Mouse (Mus musculus) granulocyte monocyte progenitor cell, adult 5-6 weeks (primary cell): Measurements from ENCODE around the gene Ctnnbip1. TPM values are rescaled to one million over a fixed set of nuclear protein-coding genes. Genes with fewer than 3 reads are reported as not detected.

Experiments
- ATAC-seq: replicated peaks from 2 replicates; pipeline ENCODE4 v1.8.0; 2016; ENCODE audit warnings: mild to moderate bottlenecking, moderate TSS enrichment, inconsistent platforms; ENCODE audit not compliant: poor library complexity, severe bottlenecking
- total RNA-seq, 2 experiments: library from RNA; stranded (forward) in 1 of 2; stranded (reverse) in 1 of 2; fragments of 200-712, 200-1000 nt in 1 of 2; fragments of >200 nt in 1 of 2; fragmentation: Nextera tagmentation in 1 of 2; gene quantifications; 2 replicates each; pipeline ENCODE4 v1.2.3; 2014 to 2017

Ctnnbip1 gene
- total RNA-seq, 2 experiments from 2014 or later: 3.5 to 4.6 TPM

DNA sequence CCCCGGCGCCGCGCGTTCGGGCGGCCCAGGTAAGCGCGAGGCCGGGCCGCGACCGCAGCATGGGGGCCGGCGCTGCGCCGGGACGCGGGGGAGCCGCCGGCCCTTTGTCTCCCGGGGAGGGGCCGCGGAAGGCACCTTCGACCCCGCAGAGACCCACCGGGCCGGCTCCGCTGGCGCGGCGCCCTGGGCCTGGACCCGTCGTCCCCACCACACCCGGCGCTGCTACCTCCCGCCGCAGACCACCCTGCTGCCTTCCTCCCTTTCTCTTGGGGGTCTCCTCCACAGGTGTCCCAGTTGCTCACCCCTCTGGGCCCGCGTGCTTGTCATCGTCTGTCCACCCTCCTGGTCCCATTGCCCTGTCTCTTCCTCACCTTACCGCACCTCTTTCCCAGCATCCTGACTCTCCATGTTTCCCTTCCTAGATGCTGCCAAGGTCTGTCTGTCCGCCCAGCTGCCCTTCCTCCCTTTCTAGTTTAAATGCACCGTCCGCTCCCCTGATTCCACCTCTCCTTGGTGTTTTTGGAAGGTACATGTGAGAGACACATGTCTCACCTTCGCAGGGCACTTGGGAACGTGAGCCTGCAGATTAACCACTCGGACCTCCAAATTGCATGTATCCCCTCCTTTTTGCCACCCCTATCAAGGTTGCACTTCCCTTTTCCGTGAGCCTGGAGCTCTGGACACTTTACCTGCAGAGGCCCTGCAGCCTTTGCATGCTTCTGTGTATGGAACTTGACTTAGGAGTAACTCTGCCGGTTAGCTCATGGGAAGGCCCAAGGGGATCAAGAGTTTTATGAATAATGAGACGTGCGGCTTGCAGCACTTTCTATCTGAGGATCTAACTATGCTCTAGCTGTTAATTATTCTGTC is 550 bp downstream of the Ctnnbip1 start:
- ATAC-seq: no peak

GRCm38 (mm10) chr4:149521258-149521657 is 3.2 kb downstream of the Ctnnbip1 start:
- ATAC-seq: no peak

GRCm38 (mm10) chr4:149523961-149524360 is 5.9 kb downstream of the Ctnnbip1 start:
- no peak for ATAC-seq

DNA sequence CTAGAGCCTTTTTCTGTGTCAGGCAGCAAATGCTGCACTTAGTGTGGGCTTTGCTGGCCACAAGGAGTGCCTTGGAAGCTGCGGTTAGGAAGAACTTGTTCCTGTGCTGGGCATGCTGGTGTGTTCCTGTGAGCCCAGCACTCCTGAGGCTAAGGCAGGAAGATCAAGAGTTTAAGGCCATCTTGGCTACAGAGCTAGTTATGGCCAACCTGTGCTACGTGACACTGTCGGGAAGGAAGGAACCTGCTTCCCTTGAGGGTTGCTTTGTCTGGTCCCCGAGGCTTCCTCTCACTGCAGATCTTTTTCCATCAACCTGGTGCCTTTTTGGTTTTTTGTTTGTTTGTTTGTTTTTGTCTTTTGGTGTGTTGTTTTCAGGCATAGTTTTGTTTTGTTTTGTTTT is 7.1 kb downstream of the Ctnnbip1 start:
- ATAC-seq: no peak

DNA sequence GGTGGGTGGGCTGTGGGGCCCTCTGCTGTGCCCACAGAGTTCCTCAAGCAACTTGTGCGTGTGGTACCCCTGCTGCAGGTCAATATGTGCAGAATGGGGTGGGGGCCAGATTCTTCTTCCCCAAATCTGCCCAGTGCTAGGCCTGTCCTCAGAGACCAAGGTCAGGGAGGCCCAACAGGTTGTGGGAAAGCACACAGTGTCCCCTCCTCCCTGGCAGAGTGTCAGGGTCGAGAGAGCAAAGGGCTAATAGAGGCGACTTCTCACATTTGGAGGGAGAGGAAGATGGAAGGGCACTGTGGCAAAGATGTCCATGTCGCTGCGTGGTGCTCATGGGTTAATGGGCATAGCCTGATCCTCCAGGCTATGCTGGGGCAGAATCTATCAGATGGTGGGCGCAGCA is 7.8 kb downstream of the Ctnnbip1 start:
- ATAC-seq: no peak

- ATAC-seq: no peak
Measured at GRCm38 (mm10) chr4:149526330-149526729, 8.3 kb downstream of the Ctnnbip1 start.

DNA sequence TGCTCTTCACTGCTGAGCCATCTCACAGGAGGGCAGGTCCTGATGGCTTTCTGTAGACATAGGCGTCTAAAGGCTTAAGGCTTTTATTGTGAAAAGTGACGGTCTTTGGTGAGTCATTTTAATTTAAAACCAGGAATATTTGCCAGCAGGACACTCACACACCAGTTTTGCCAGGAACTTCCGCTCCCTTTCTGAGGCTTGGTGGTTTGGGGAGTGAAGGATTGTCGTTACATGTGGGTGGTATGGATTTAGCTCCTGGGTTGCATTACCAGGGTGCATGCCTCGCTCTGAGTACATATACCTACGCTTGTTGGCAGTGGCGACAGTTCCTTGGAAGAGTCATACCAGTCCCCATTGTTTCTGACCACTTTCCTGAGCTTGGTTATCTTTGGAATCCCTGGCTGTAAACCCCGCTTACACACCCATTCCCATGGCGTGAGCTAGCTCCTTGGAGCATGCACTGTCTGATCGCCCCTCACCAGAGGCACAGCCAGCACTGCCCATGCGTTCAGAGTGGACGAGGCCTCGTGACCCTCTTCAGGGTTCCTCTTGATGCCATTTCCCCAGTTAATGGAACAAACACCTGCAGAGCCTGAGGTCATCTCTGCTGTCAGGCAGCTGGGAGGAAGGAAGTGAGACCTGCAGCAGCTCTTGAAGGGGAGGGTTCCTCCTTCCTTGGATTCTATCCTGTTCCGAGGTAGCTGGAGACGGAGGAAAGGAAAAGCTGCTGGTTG is 9.8 kb downstream of the Ctnnbip1 start:
- ATAC-seq: no peak

DNA sequence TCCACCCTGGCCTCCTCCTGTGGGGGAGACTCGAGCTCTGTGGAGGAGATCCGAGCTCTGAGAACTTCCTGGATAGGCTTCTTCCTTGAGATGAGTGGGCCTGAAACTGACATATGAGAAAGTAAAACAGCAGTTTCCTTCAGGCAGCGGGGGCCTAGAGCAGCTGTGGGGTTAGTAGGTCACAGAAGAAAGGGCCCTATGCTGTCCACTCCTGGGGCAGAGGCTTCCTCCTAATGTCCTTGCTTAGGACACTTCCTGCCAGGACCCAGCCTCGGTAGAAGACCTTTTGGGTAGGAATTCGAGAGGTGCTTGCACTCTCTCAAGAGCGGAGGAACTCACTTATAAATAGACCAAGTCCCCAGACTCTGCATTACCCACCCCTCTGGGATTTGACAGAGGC is 11.7 kb downstream of the Ctnnbip1 start:
- no peak for ATAC-seq

DNA sequence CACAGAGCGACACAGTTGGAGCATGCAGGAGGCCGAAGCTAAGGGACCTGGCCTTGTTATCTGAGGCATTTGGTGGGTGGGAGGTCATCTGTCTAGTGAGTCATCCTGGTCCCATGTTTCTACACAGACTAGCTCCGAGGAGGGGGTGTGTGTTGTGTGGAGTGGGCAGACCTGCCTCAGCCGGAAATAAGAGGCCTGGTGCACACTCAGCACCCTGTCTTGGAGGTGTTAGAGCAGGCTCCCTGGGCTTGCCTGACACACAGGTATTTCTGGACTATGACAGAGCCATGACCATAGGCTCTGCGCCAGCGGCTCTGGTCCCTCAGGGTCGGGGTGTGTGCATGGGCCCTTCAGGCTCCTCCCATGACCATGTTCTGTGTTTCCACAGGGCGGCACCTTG is 21.4 kb downstream of the Ctnnbip1 start:
- ATAC-seq: no peak

DNA sequence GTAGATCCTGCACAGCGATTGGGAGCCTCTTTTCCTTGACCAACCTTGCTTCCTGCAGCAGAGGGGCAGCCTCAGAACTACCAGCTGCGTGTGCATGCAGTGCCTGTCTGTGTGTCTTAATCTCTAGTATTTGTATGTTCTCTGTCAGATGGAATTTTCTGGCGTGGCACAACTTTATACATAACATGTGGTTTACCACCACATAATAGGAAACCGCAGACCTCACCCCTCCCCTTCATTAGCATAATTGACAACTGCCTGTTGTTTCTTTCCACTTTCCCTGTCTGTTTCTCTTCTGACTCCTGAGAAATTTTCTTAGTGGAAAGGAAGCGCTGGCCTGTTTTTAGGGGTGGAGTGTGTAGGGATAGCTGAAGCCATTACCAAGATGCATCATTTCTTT is 23.9 kb downstream of the Ctnnbip1 start:
- peak; percentile 78 for ATAC-seq

GRCm38 (mm10) chr4:149542431-149542830 is 24.4 kb downstream of the Ctnnbip1 start:
- ATAC-seq: no peak

GRCm38 (mm10) chr4:149542927-149543553 is 25.0 kb downstream of the Ctnnbip1 start:
- peak; percentile 80 for ATAC-seq

DNA sequence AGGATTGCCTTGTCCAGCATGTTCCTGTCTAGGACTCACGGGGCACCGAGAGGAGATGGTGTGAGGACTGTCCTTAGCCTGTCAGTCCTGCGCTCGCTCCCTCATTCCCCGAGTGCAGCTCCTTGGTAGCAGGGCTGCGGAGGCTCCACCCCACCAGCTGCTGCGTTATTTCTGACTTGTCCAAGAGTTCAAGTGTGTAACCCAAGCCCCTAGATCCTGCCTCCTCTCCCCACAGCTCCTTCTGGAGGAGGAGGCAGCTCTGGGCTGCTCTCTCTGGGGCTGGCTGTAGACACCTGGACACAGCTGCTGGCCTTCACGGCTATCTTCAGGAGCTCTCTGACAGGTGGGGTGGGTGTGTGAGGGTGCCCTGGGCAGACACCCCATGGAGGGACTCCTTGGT is 26.9 kb downstream of the Ctnnbip1 start:
- no peak for ATAC-seq

GRCm38 (mm10) chr4:149546797-149547444 is 28.9 kb downstream of the Ctnnbip1 start:
- no peak for ATAC-seq

GRCm38 (mm10) chr4:149547523-149547922 is 29.5 kb downstream of the Ctnnbip1 start:
- no peak for ATAC-seq

GRCm38 (mm10) chr4:149549221-149549925 is 31.3 kb downstream of the Ctnnbip1 start:
- ATAC-seq: peak; percentile 85

DNA sequence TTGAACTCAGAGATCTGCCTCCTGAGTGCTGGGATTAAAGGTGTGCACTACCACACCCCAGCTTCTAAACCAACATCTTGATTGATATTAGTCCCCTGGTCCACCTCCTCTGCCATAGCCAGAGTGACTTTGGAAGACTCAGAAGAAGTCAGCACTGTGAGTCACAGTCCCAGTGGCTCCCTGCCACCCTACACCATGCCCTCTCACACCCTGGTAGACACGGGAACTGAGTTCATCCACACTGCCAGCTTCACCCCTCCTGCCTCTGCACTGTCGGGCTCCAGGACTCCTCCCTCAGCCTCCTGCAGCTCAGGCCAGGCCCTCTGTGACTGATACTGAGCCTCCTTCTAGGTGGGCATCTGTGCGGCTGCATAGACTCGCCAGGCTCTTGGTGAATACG is 32.8 kb downstream of the Ctnnbip1 start:
- ATAC-seq: no peak

GRCm38 (mm10) chr4:149551696-149552095 is 33.7 kb downstream of the Ctnnbip1 start:
- ATAC-seq: no peak

DNA sequence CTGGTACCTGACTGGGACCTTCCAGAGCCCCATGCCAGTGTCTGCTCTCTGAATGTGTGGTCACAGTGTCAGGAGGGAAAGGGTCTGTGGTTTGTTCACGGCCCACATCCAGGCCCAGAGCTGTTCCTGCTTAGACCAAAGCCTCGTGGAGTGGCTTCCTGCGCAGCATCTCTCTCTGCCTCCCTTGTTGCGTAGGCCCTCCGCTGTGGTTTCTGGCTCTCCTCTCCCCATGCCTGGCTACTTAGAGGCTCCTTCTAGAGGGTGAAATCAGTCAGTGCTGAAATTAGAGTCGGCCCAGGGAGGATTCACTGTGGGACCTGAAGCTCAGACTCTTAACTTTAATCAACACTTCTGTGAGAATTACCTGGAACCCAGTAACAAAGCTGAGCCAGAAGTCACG is 35.8 kb downstream of the Ctnnbip1 start:
- ATAC-seq: peak; percentile 31

DNA sequence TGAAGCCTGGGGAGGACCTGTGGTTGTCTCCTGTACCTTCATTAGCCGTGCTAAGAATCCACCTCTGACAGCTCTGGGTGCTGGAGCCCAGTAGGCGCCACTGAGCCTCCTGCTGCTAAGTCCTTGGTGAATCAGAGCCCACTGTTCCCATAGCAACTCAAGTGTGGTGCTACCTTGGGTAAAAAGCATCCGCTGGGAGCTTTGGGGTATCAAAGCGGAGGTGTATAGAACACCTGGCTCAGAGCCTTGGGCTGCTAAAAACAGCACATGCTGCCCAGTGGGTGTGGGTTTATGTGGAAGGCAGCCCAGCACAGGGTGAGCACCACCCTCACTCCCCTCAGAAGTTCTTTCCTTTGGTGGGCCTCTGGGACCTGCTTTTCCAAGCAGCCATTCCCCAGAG is 38.1 kb downstream of the Ctnnbip1 start:
- ATAC-seq: no peak
